Mouse (Mus musculus): ENCODE data around the gene Tmem266. TPM values are rescaled to one million over a fixed set of nuclear protein-coding genes. Genes with fewer than 3 reads are reported as not detected.

Gene Tmem266
- polyA plus RNA-seq, 1 experiment = 0.95 TPM

- TF ChIP-seq CTCF (IDR thresholded peaks at IDR 0.05; ENCODE audit: extremely low read depth, insufficient read length, insufficient replicate concordance, low read depth, low read length) = no peak
- TF ChIP-seq POLR2A (IDR thresholded peaks at IDR 0.05; ENCODE audit: low read depth, low read length) = no peak
- WGBS = 81% methylated on average over 4 of the region's 4 CpGs
- Histone ChIP-seq H3K4me3 (ENCODE audit: low read depth, low read length) (no peak overlapping the region), H3K27ac (ENCODE audit: insufficient read depth, low read depth, low read length) (no peak overlapping the region), H3K27me3 (ENCODE audit: control insufficient read depth, insufficient read depth, low read length) (no peaks in the 10 kb centered on the region), H3K36me3 (ENCODE audit: control insufficient read depth, insufficient read depth, low read length) (no peaks in the 10 kb centered on the region; the same call in 1 of the 2 replicates), H3K4me1 (ENCODE audit: control insufficient read depth, insufficient read depth, insufficient read length, low read length) (peaks cover 9% of the 10 kb centered on the region; the same call in 1 of the 2 replicates)
Observed at GRCm38 (mm10) chr9:55447509-55447908, 120.8 kb downstream of the Tmem266 start.

- 75% methylated on average over 1 of the region's 1 CpGs for WGBS
- no peak overlapping the region for H3K4me3 ChIP-seq (ENCODE audit: low read depth, low read length)
- no peaks in the 10 kb centered on the region for H3K27me3 ChIP-seq (ENCODE audit: control insufficient read depth, insufficient read depth, low read length)
- H3K36me3 ChIP-seq (ENCODE audit: control insufficient read depth, insufficient read depth, low read length) = no peaks in the 10 kb centered on the region
- TF ChIP-seq POLR2A (IDR thresholded peaks at IDR 0.05; ENCODE audit: low read depth, low read length) (no peak), CTCF (IDR thresholded peaks at IDR 0.05; ENCODE audit: extremely low read depth, insufficient read length, insufficient replicate concordance, low read depth, low read length) (no peak)
- H3K4me1 ChIP-seq (ENCODE audit: control insufficient read depth, insufficient read depth, insufficient read length, low read length) = peaks cover 3% of the 10 kb centered on the region; the same call in 1 of the 2 replicates
- no peak overlapping the region for H3K27ac ChIP-seq (ENCODE audit: insufficient read depth, low read depth, low read length)
Observed at GRCm38 (mm10) chr9:55449108-55449507, 122.4 kb downstream of the Tmem266 start.

GRCm38 (mm10) chr9:55450035-55450434, 123.3 kb downstream of the Tmem266 start:
- WGBS = 88% methylated on average over 6 of the region's 6 CpGs
- H3K4me1 ChIP-seq (ENCODE audit: control insufficient read depth, insufficient read depth, insufficient read length, low read length) = no peaks in the 10 kb centered on the region
- 0 out of 2 replicates have a peak, but pooled peaks cover 2% of the 10 kb centered on the region for H3K36me3 ChIP-seq (ENCODE audit: control insufficient read depth, insufficient read depth, low read length)
- H3K4me3 ChIP-seq (ENCODE audit: low read depth, low read length) = no peak overlapping the region
- TF ChIP-seq POLR2A (IDR thresholded peaks at IDR 0.05; ENCODE audit: low read depth, low read length) = no peak
- no peak for TF ChIP-seq CTCF (IDR thresholded peaks at IDR 0.05; ENCODE audit: extremely low read depth, insufficient read length, insufficient replicate concordance, low read depth, low read length)
- H3K27me3 ChIP-seq (ENCODE audit: control insufficient read depth, insufficient read depth, low read length) = no peaks in the 10 kb centered on the region
- H3K27ac ChIP-seq (ENCODE audit: insufficient read depth, low read depth, low read length) = no peak overlapping the region

- H3K27ac ChIP-seq (ENCODE audit: insufficient read depth, low read depth, low read length) = no peak overlapping the region
- H3K27me3 ChIP-seq (ENCODE audit: control insufficient read depth, insufficient read depth, low read length) = no peaks in the 10 kb centered on the region
- 98% methylated on average over 3 of the region's 3 CpGs for WGBS
- H3K4me1 ChIP-seq (ENCODE audit: control insufficient read depth, insufficient read depth, insufficient read length, low read length) = no peaks in the 10 kb centered on the region
- no peak overlapping the region for H3K4me3 ChIP-seq (ENCODE audit: low read depth, low read length)
- H3K36me3 ChIP-seq (ENCODE audit: control insufficient read depth, insufficient read depth, low read length) = peaks cover 8% of the 10 kb centered on the region
- TF ChIP-seq POLR2A (IDR thresholded peaks at IDR 0.05; ENCODE audit: low read depth, low read length) (no peak), CTCF (IDR thresholded peaks at IDR 0.05; ENCODE audit: extremely low read depth, insufficient read length, insufficient replicate concordance, low read depth, low read length) (no peak)
Observed at GRCm38 (mm10) chr9:55451426-55451825, 124.7 kb downstream of the Tmem266 start.

- H3K4me3 ChIP-seq (ENCODE audit: low read depth, low read length) = no peak overlapping the region
- 96% methylated on average over 1 of the region's 1 CpGs for WGBS
- no peaks in the 10 kb centered on the region for H3K4me1 ChIP-seq (ENCODE audit: control insufficient read depth, insufficient read depth, insufficient read length, low read length)
- peaks cover 9% of the 10 kb centered on the region for H3K36me3 ChIP-seq (ENCODE audit: control insufficient read depth, insufficient read depth, low read length)
- no peak overlapping the region for H3K27ac ChIP-seq (ENCODE audit: insufficient read depth, low read depth, low read length)
- no peaks in the 10 kb centered on the region for H3K27me3 ChIP-seq (ENCODE audit: control insufficient read depth, insufficient read depth, low read length)
- TF ChIP-seq POLR2A (IDR thresholded peaks at IDR 0.05; ENCODE audit: low read depth, low read length) (no peak), CTCF (IDR thresholded peaks at IDR 0.05; ENCODE audit: extremely low read depth, insufficient read length, insufficient replicate concordance, low read depth, low read length) (no peak)
Observed at GRCm38 (mm10) chr9:55452906-55453305, 126.2 kb downstream of the Tmem266 start.

- no peak for TF ChIP-seq CTCF (IDR thresholded peaks at IDR 0.05; ENCODE audit: extremely low read depth, insufficient read length, insufficient replicate concordance, low read depth, low read length)
- TF ChIP-seq POLR2A (IDR thresholded peaks at IDR 0.05; ENCODE audit: low read depth, low read length) = no peak
- Histone ChIP-seq H3K4me1 (ENCODE audit: control insufficient read depth, insufficient read depth, insufficient read length, low read length) (no peaks in the 10 kb centered on the region), H3K27ac (ENCODE audit: insufficient read depth, low read depth, low read length) (no peak overlapping the region), H3K4me3 (ENCODE audit: low read depth, low read length) (no peak overlapping the region), H3K36me3 (ENCODE audit: control insufficient read depth, insufficient read depth, low read length) (peaks cover 9% of the 10 kb centered on the region), H3K27me3 (ENCODE audit: control insufficient read depth, insufficient read depth, low read length) (no peaks in the 10 kb centered on the region)
- WGBS = 95% methylated on average over 5 of the region's 5 CpGs
Observed at GRCm38 (mm10) chr9:55453366-55453765, 126.7 kb downstream of the Tmem266 start.

GRCm38 (mm10) chr9:55468397-55468796, 141.7 kb downstream of the Tmem266 start:
- H3K27me3 ChIP-seq (ENCODE audit: control insufficient read depth, insufficient read depth, low read length) = no peaks in the 10 kb centered on the region
- no peak overlapping the region for H3K4me3 ChIP-seq (ENCODE audit: low read depth, low read length)
- no peaks in the 10 kb centered on the region for H3K4me1 ChIP-seq (ENCODE audit: control insufficient read depth, insufficient read depth, insufficient read length, low read length)
- H3K36me3 ChIP-seq (ENCODE audit: control insufficient read depth, insufficient read depth, low read length) = peaks cover 9% of the 10 kb centered on the region
- no peak overlapping the region for H3K27ac ChIP-seq (ENCODE audit: insufficient read depth, low read depth, low read length)
- TF ChIP-seq POLR2A (IDR thresholded peaks at IDR 0.05; ENCODE audit: low read depth, low read length) (no peak), CTCF (IDR thresholded peaks at IDR 0.05; ENCODE audit: extremely low read depth, insufficient read length, insufficient replicate concordance, low read depth, low read length) (no peak)
- 43% methylated on average over 1 of the region's 1 CpGs for WGBS
